Mouse (Mus musculus) left cerebral cortex, adult 18-20 months (tissue): Measurements from ENCODE around the gene Twf2. TPM values are rescaled to one million over a fixed set of nuclear protein-coding genes. Genes with fewer than 3 reads are reported as not detected.
A peak's percentile ranks its signal among the peaks of the same experiment; 100 is the strongest.

ENCODE experiments used
- DNase-seq, 2 experiments: peaks; one replicate each; pipeline ENCODE4 v3.0.0; 2021 to 2022; ENCODE audit warnings: low spot score in 2 of 2, mixed read lengths in 1 of 2
- total RNA-seq, 2 experiments: library from RNA; stranded (reverse); gene quantifications; 2 replicates each; pipeline ENCODE4 v1.2.3; 2021

The Twf2 gene
- total RNA-seq, 2 experiments from 2014 or later, result 50.9 to 60.8 TPM

DNA sequence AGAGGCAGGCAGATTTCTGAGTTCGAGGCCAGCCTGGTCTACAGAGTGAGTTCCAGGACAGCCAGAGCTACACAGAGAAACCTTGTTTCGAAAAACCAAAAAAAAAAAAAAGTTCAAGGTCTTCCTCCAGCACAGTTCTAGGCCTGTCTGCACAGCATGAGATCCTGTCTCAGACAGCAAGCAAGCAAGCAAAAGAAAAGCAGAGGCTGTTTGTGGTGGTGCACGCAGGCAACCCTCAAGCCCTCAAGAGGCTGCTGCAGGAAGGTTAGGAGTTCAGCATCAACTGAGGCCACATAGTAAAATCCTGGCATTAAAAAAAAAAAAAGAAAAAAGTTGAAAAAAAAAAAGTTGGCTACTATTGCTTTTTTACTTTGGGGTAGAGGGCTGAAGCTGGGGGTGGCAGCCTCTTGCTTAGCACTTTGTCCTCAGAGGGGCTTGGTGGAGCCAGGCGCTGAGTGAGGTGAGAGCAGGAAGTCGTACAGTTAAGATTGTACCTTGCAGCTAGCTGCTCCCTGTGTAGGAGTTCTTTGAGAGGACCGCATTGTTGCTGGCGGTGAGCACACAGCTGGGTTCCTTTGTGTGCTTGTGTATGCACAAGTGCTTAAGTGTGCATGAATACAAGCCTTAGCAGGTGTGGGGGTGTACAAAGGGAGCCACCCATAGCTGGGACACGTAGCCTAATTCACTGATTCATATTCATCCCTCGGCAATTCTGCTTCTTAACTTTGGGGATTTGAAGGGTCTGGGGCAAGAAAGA lies 8.1 kb downstream of the Twf2 start:
- no peak for DNase-seq

DNA sequence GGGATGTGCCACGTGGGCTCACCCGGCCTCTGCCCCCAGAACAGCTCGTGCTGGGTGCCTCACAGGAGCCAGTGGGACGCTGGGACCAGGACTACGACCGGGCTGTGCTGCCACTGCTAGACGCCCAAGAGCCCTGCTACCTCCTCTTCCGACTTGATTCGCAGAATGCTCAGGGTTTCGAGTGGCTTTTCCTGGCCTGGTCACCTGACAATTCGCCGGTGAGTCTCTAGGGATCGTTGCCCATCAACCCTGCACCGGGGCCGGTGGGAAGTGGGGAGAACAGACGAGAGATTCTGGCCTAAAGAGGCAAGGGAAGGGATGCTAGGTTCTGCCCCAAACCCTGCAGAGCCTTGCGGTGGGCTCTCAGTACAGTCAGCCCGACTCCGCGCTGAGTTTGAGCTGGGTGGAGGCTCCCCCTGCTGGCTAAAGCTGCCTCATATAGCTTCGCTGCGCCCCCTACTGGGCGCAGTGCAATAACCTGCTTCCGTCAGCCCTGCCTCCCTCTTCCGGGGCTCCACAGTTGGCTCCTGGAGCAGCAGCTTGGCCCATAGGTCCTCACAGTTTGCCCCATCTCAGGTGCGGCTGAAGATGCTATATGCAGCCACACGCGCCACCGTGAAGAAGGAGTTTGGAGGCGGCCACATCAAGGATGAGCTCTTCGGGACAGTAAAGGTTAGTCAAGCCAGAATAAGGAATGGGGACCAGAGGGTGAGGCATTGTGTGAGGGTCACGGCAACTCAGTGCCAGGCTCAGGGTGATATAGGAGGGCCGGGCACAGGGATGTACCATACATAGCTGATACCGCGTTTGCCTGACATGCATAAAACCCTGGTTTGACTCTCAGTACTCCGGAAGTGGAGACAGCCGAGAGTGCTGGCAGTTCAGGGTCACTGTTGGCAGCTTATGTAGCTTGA lies 9.0 kb downstream of the Twf2 start:
- peak; percentile 81 to 85 for DNase-seq

DNA sequence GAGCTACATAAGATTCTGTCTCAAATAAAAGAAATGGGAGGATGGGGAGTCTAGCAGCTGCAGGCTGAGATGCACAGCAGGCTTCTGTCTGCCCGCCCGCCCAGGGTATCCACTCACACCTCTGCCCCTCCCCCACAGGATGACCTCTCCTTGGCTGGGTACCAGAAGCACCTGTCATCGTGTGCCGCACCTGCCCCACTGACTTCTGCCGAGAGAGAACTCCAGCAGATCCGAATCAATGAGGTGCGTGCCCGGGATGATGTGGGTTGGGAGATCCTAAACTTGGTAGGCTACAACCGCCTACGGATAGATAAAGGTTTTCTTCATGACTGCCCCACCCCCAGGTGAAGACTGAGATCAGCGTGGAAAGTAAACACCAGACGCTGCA lies 9.7 kb downstream of the Twf2 start:
- DNase-seq, result no peak

DNA sequence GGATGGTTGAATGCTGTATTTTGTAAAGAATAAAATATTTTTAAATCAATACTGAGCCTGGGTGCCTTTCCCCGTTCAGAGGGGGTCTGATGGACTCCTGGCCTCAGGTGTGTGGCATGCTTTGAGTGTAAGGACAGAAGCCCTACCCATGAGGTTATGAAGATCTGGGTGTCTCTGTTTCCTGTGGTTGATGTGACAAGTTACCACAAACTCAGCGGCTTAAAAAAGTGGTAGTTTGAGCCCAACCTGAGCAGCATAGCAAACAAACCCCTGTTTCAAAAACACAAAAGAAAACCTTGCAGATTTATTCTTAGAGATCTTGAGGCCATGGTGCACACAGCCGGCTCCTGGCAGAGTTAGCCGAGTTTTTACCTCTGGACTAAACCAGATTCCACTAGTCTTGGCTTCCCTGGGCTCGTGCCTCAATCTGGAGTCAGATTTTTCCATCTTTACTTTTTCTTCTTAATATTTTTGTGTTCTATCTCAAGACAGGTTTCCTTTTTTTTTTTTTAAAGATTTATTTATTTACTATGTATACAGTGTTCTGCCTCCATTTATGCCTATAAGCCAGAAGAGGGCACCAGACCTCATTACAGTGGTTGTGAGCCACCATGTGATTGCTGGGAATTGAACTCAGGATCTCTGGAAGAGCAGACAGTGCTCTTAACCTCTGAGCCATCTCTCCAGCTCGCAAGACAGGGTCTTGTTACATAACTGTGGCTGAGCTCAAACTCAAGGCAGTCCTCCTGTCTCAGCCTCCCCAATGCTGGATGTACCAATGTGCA lies 12.6 kb downstream of the Twf2 start:
- DNase-seq, result no peak

DNA sequence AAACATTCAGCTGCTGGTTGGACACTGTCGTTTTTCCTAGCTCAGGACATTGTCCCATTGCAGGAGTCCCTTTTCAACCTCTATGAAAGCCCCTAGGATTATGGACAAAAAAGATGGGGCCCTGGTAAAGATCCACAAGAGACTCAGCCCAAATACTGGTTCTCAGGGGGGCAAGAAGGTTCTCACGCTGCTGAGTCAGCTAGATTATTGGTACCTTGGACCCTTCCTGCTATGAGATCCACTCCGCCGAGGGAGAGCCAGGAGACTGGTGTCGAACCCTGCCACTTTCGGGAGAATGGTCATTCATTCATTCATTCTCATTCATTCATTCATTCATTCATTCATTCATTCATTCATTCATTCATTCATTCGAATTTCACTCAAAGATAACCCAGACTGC lies 14.1 kb downstream of the Twf2 start:
- no peak for DNase-seq

DNA sequence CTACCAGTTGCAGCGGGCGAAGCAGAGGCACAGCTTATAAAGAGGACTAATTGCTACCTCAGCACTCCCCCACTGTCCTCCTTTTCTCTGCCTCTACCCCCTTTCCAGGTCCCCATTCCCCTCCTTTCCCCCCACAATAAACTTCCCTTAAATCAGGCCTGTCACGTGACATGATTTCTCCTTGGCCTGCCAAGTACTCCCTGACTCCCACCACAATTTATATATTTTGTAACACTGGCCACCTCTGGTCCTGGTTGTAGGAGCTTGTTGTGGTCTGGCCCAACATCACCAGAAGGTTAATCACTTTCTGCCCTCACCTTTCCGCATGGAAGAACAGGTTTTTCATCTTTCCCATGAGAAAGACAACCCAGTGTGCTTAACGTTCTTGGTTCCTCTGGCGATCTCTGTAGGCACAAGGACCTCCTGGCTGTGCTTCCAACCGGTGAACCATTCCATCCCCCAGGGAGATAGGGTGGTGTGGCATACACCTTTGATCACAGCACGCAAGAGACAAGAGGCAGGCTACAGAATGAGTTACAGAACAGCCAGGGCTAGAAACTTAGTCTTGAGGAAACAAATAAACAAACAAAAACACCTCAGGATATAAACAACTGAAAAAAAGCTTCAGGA lies 18.1 kb downstream of the Twf2 start:
- no peak for DNase-seq

DNA sequence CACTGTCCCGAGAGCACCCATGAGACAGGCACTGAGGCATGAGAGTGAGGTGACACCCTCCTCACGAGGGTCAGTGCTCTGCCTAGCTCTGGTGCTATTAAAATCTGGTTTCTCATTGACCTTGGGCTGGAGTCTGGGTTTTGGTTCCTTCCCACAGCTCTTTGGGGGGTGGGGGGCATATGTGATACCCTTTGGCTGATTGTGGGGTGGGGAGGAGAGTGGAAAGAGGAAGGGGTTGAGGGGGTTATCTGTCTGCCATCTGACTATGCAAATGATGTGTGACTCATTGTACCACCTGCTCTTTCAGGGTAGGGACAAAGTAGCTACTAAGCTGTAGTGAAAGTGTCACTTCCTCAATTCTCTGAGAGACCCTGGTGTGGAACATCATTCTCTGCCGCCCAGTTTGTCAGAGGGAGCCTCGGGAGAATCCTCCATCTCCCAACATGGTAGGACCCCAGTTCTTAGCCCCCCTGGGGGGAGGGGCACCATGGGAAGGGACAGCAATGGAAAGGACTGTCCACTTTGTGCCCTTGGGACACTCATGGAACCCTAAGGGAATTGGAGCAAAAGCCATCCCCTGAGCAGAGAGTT lies 19.4 kb downstream of the Twf2 start, which contains the start of gene Tlr9:
Gene Tlr9 (plus strand): TSS at position 338 of the 591 bp plus-strand sequence.
- DNase-seq, result no peak

DNA sequence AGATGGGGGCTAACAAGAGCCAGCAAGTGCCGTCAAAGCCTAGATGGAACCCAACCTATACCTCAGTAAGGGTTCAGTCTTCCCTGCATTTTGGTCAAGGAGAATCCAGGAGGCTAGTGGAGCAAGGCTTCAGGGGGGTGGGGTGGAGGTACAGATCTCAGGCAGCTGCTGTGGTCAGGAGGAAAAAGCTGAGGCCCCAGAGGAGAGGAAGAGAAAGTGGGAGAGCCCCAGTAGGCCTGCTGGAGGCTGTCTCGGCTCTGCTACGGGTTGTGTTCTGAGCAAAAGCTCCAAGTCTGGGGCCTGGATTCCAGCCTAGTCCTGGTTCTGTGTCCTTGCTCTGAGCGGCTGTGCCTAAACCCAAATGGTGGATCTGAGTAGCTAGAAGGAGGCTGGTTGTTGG lies 20.1 kb downstream of the Twf2 start:
- no peak for DNase-seq

DNA sequence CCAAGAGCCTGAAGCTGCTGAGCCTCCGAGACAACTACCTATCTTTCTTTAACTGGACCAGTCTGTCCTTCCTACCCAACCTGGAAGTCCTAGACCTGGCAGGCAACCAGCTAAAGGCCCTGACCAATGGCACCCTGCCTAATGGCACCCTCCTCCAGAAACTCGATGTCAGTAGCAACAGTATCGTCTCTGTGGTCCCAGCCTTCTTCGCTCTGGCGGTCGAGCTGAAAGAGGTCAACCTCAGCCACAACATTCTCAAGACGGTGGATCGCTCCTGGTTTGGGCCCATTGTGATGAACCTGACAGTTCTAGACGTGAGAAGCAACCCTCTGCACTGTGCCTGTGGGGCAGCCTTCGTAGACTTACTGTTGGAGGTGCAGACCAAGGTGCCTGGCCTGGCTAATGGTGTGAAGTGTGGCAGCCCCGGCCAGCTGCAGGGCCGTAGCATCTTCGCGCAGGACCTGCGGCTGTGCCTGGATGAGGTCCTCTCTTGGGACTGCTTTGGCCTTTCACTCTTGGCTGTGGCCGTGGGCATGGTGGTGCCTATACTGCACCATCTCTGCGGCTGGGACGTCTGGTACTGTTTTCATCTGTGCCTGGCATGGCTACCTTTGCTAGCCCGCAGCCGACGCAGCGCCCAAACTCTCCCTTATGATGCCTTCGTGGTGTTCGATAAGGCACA lies 22.7 kb downstream of the Twf2 start:
- no peak for DNase-seq

DNA sequence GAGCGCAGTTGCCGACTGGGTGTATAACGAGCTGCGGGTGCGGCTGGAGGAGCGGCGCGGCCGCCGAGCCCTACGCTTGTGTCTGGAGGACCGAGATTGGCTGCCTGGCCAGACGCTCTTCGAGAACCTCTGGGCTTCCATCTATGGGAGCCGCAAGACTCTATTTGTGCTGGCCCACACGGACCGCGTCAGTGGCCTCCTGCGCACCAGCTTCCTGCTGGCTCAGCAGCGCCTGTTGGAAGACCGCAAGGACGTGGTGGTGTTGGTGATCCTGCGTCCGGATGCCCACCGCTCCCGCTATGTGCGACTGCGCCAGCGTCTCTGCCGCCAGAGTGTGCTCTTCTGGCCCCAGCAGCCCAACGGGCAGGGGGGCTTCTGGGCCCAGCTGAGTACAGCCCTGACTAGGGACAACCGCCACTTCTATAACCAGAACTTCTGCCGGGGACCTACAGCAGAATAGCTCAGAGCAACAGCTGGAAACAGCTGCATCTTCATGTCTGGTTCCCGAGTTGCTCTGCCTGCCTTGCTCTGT lies 23.3 kb downstream of the Twf2 start:
- DNase-seq, result peak; percentile 41 to 73

DNA sequence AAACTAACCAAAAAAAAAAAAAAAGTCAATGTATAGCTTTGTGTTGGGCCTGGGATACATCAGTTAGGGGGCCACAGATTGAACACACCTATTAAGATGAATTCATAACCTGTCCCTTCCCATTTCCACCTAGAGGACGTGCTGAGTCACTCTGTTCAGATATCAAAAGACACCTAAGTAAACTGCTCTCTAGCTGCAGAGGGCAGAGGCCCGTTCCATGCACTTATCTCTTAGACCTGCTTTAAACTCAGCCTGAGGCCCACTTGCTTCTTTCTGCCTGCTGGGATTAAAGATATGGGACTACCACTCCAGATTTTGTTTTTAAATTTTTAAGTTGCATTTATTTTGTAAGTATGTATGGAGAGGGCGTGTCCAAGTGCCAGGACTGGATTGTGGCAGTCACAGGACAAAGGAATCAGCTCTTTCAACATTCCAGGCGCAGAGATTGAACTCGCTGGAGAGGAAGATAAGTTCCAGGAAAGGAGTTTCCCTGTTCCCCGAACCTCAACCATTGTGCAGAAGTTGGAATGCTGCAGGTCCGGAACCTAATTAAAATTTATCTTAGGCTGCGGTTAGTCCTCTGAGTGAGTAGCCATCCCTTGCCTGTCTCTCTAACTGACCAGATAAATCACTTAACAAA lies 25.0 kb downstream of the Twf2 start:
- no peak for DNase-seq

DNA sequence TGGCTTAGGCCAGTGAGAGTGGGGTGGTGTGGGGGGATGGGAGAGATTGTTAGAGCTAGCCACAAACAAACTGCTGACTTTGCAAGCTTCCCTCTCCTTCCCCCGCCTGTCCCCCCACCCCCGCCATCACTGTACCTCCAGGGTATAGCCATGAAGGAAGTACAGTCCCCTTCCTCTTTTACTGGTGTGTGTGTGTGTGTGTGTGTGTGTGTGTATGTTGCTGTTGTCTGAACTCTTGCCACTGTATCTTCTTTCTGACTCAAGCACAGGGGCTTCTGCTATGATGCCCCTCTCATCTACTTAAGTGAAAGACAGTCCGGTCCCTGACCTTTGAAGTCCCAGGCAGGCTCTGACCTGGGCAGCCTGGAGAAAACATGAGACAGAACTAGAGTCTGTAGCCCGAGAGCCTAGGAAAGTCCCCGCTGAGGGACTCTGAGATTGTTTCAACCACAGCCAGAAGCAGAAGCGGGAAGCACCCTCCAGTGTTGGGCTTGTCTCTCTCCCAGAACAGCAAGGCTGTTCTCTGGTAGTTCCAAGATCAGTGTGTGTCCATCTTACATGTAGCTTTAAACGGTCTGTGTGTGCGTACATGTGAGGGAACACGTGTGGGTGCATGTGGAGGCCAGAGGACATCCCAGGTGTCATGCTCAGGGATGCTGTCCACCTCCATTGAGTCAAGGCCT lies 27.3 kb downstream of the Twf2 start:
- DNase-seq, result no peak

DNA sequence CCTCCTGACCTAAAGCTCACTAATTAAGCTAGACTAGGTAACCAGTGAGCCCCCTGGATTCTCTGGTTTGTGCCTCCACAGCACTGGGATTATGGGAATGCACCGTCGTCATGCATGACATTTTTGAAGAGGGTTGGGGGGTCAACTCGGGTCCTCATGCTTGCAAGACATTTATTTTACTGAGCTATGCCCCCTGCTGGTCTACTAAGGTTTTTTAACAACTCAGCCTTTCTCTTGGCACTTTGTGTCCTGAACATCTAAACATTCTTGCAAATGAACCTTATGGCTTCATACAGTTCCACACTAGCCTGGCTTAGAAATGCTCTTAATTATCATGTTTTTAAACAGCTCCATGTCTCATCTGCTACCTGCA lies 27.8 kb downstream of the Twf2 start:
- DNase-seq, result no peak

DNA sequence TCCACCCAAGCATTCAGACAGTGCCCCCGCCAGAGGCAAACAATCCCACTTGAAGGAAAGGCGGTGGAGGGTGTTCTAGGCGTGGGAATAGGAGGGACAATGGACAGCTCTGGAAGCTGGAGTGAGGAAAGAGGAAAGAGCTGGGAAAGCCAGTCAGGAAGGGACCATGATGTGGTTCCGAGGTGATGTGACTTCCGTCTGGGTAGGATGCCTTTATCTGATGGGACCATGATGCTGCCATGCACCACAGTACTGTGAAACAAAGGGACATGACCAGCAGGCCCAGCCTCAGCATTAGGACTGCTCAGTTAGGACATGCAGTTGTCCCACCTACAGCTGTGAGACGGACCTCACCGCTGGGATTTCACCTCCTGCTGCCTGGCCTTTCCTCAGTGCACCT lies 28.3 kb downstream of the Twf2 start:
- no peak for DNase-seq

DNA sequence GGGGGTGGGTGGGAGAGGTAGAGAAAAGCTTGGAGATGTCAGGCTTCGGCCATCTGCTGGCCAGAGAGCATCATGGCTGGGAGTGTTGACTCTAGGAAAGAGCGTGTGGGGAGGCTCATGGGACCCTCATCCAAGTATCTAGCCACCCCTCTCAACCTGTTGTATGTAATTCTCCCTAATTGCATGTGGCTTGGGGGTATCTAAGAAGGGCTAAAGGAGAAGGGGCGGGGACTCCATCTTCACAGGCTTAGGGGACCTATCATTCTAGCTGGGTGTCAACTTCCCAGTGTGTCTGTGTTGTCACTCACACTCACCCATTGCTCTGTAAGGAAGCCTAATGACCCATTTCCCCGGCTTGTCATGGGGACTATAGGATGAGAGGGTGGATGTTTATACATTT lies 28.9 kb downstream of the Twf2 start:
- no peak for DNase-seq

DNA sequence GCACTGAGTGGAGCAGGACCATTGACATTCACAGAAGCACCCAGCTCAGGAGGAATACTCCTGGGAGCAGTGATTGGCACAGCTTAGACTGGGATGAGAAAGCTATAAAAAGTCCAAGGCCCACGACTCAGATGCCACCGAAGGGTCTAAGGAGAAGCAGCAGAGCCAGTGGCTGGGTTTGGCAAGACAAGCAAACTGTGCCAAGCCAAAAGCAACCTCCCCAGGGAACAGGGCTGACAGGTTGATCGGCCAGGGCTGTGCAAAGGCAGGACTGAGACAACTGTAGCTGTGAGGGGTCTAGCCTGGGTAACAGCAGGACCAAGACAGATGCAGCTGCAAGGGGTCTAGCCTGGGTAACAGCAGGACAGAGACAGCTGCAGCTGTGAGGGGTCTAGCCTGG lies 30.0 kb downstream of the Twf2 start:
- no peak for DNase-seq

DNA sequence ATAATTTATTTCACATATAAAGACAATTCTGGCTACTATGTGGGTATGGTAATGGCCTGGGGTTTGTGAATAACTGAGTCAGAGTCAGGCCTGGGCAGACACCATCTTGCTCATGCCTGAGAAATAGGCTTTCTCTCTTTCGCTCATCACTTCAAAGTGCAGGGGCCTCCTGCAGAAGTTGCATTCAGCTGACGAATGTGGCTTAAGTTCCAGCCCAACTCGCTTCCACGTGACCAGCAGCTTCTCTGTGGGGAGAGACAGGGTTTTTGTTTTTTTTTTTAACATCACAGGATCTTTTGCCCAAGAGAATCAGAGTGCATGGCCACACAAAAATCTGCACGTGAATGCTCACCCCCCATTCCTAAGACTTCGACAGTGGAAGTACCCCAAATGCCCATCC lies 31.0 kb downstream of the Twf2 start:
- DNase-seq, result no peak

DNA sequence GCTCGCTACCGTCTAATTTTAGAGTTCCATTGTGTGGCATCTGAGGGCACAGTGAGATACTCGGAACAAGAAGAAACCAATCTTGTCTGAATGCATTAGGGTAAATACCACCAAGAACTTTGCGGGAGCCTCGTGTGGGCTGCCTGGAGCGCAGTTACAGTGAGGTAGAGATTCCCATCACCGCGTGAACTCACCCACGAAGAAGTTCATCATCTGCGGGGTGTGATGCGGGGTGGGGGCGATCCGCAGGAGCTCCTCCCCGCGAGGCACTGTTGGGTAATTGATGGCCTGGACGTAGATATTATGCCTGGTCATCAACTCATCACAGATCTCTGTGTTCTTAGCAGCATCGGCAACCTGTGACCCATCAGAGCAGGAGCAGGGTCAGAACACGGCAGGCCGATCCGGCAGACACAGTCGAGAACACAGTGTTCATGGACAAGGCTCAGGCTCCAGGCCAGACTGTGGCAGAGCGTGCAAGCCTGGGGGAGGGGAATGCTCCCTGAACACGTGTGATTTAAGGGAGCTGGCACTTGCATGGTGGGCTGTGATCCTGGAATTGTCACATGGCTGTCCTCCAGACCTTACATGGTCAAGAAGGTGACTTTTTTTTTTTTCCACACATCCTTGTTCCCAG lies 32.4 kb downstream of the Twf2 start:
- DNase-seq, result no peak
